Mouse (Mus musculus) thymus, adult 2 months (tissue): ENCODE measurements around the gene Tmbim6.

Experiments
- CTCF ChIP-seq: fragments of 200-500 bp; IDR thresholded peaks from 2 replicates; pipeline ENCODE4 v1.5.1; 2012; ENCODE audit warnings: mild to moderate bottlenecking, control low read depth, low read length, moderate library complexity, borderline replicate concordance; ENCODE audit not compliant: control insufficient read depth, poor library complexity, insufficient read depth; ENCODE audit errors: extremely low read depth
- POLR2A ChIP-seq: fragments of 200-500 bp; IDR thresholded peaks from 2 replicates; pipeline ENCODE4 v1.6.1; 2012; ENCODE audit warnings: mild to moderate bottlenecking, low read length, control low read depth, moderate library complexity; ENCODE audit not compliant: control insufficient read depth, poor library complexity, insufficient read depth; ENCODE audit errors: extremely low read depth

GRCm38 (mm10) chr15:99386796-99387195 is 5.9 kb upstream of the Tmbim6 start:
- TF ChIP-seq CTCF (no peak), POLR2A (no peak)
